Mouse (Mus musculus): Measurements from ENCODE around the gene Tmem163.

Tmem163 gene

DNA sequence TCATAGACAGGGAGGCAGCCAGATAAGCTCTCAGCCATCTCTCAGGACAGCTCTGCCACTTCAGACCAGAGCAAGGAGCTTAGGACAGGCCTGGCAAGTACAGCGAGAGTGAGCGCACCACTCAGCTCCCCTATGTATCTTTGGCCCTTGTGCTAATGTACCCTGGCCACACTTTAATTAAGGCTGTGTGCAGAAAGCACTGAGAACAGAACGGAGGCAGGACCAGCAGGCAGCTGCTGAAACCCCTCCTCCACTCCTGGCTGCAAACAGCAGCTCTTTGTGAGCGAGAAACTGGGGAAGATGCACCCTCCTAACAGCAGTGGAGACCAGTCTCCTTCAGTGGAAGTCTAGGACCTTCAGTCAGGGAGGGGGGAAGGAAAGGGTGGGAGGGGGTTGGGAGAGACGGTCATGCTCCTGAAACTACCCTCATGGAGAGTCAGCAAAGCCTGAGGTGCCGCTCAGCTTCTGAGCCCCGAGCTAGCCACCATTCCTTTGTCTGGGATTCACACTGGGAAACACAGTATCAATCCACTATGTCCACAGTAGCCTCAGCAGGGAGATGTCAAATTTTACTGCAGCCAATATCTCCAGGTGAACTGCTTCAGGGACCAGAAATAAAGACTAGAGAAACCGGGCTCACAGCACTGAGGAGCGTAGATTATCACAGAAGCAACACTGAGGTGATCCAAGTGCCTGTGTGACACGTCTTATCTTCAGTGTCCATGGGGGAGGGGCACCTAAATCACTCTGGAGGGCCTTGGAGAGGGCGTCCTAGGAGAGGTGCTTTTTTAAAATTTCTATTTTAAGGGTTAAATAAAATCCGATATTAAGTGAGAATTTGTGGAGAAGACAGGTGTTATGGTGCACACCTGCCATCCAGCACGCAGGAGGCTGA lies 18.0 kb downstream of the Tmem163 start:
- in situ Hi-C loops (cut with MseI, MboI), result no loop called here

GRCm38 (mm10) chr1:127651564-127651963 lies 27.8 kb downstream of the Tmem163 start:
- in situ Hi-C loops (cut with MseI, MboI), result no loop called here

DNA sequence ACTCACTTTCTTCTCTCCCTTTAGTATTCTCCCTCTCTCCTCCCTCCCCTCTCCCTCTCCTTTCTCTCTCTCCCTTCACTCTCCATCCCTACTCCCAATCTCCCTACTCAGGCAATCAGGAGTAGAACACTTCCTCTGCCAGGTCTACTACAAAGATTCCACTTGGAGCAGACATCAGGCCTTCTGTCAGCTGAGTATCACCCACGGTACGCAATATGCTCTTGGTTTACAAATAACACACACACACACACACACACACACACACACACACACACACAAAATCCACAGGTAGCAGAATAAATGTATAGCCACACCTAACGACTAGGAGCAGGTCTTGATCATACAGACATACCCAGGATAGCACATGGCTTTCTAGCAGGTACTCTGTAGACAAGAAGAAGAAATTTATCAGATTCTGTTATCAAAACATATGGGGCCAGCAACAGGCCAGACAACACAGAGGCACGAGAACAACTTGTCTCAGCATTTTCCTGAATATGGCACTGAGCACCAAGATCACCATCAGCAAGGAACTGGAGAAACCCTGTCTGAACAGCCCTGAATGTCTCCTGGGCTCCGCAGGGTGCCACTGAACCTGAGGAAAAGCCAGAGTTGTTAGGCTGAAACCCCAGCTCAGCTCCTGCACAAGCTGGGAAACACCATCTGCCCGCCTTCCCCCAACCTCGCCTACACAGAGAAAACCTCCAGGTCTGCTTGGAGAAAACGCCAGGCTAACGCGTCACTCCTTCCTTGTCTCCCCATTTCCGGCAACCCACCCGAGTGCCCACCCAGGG lies 36.2 kb downstream of the Tmem163 start:
- in situ Hi-C loops (cut with MseI, MboI), result no loop called here

- in situ Hi-C loops (cut with MseI, MboI), result no loop called here
These were observed 41.4 kb downstream of the Tmem163 start for GRCm38 (mm10) chr1:127637917-127638316.

DNA sequence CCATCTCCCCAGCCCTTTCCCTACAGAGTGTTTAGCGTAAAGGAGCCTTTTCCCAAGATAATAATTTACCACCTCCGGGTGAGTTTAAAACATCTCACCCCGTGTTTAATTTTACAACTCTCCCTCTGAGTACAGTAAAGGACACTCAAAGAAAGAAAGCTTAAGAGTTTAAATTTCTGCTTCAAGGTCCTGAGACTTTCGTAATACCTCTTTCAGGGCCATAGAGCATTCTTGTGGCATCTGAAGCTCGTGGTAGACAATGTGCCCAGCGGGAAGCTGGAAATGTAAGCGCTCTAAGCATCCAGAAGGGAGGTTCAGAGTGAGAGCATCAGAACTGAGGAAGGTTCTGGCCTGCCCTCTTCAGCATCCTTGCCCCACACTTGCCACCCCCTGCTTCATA lies 52.2 kb downstream of the Tmem163 start:
- in situ Hi-C loops (cut with MseI, MboI), result no loop called here

GRCm38 (mm10) chr1:127625577-127626362 lies 53.6 kb downstream of the Tmem163 start:
- in situ Hi-C loops (cut with MseI, MboI), result no loop called here

GRCm38 (mm10) chr1:127622349-127622748 lies 57.0 kb downstream of the Tmem163 start:
- in situ Hi-C loops (cut with MseI, MboI), result no loop called here

- in situ Hi-C loops (cut with MseI, MboI), result no loop called here
These were observed 60.3 kb downstream of the Tmem163 start for GRCm38 (mm10) chr1:127619036-127619435.

DNA sequence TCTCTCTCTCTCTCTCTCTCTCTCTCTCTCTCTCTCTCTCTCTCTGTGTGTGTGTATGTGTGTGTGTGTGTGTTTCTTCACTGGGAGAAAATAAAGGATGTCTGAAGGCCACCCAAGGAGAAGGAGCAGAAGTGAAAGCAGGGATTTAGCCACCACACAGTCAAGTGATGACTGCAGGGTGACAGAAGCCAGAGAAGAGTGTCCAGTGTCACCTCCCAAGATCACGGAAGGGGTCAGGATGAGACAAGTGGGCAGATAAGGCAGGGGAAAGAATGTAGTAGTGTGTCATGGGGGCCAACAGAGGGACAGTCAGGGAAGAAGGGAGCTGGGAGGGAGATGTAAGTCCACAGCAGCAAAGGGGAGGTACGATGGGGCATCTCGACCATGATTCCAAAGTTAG lies 69.0 kb downstream of the Tmem163 start:
- in situ Hi-C loops (cut with MseI, MboI), result no loop called here

GRCm38 (mm10) chr1:127609814-127610213 lies 69.5 kb downstream of the Tmem163 start:
- in situ Hi-C loops (cut with MseI, MboI), result no loop called here

GRCm38 (mm10) chr1:127608326-127608725 lies 71.0 kb downstream of the Tmem163 start:
- in situ Hi-C loops (cut with MseI, MboI), result no loop called here

- in situ Hi-C loops (cut with MseI, MboI), result no loop called here
These were observed 75.4 kb downstream of the Tmem163 start for GRCm38 (mm10) chr1:127603697-127604631.

DNA sequence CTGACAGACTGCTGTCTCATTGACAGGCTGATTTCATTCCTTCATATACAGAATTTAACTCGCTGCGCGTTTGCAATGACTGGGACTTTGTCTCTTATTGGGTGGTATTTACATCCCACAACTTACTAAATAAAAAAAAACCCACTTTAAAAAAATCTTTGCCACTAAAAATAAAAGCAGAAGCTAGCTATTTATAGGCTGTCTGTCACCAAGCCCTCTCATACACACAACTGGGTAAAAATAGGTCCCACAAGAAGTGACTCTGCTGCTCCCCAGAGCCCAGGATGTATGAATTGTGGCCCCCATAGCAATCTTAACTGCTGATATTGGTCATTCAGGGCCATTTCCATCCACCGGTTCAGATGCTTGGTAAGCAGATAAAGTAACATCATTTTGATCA lies 83.2 kb downstream of the Tmem163 start:
- in situ Hi-C loops (cut with MseI, MboI), result no loop called here

- in situ Hi-C loops (cut with MseI, MboI), result no loop called here
These were observed 83.6 kb downstream of the Tmem163 start for GRCm38 (mm10) chr1:127595735-127596134.

GRCm38 (mm10) chr1:127589542-127589941 lies 89.8 kb downstream of the Tmem163 start:
- in situ Hi-C loops (cut with MseI, MboI), result no loop called here

DNA sequence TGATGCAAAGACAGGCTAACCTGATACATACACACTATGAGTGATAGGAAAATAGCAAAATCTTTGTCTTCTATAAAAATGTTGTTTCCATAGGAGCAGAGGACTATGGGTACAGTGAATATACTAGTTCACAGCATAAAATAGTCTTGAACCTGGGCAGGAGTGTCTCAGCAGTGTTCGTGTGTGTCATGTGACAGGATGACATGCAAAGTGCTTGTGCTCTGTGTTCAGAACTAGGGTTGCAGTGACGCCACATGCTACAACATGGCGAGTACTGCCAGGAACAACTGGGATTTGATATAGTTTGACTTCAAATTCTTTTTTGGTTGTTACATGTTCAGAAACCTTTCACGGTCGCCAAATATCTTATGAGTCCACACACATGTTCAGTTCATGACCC lies 92.3 kb downstream of the Tmem163 start:
- in situ Hi-C loops (cut with MseI, MboI), result no loop called here

- in situ Hi-C loops (cut with MseI, MboI), result no loop called here
These were observed 93.2 kb downstream of the Tmem163 start for GRCm38 (mm10) chr1:127586156-127586555.

GRCm38 (mm10) chr1:127577981-127578380 lies 101.4 kb downstream of the Tmem163 start:
- in situ Hi-C loops (cut with MseI, MboI), result no loop called here

- in situ Hi-C loops (cut with MseI, MboI), result no loop called here
These were observed 102.3 kb downstream of the Tmem163 start for GRCm38 (mm10) chr1:127577083-127577482.

- in situ Hi-C loops (cut with MseI, MboI), result no loop called here
These were observed 102.8 kb downstream of the Tmem163 start for GRCm38 (mm10) chr1:127576563-127576962.

- in situ Hi-C loops (cut with MseI, MboI), result no loop called here
These were observed 103.2 kb downstream of the Tmem163 start for GRCm38 (mm10) chr1:127576143-127576542.
